Mouse (Mus musculus): ENCODE results near the gene Olfr1454.

Gene Olfr1454

DNA sequence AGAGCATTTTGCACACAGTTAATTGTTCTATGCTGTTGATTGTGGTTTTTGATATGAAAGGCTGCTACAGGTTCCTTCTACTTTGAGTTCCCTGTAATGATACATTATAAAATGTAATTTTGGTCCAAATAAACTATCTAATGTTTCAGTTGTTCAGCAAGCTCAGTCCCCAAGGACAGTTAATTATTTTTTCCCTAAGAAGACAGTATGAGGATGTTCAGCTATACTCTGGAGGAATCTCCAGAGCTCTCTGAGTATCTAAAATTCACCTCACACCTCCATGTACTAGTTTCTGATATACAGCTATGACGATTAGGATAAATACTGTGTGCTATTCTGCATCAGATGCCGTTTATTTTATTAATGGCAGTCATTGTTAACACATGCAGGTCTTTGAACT, at the start of gene Olfr1454:
Olfr1454 (plus strand) TSS at position 301 of the 400 bp plus-strand sequence.
- no peak for DNase-seq (ENCODE audit: low spot score in 2 of 2)

DNA sequence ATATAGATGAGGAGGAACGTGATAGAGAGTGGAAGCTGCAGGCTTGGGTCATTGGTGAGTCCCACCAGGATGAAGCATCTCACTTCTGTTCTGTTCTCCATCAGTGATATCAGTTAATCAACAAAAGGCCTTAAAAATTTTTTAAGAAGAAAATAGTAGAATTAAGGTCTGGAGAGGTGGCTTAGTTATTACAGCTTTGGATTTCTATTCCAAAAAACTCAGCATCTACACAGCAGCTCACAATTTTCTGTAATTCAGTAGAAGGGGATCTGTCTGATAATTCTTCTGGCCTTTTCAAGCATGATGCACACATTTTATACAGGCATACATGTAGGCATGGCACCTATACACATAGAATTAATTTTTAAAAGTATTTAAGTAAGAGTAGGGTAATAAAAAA, 32.2 kb upstream of the Olfr1454 start, which contains the start of gene Olfr1453:
Olfr1453 (minus strand) TSS at position 101 of the 400 bp plus-strand sequence.
- no peak for DNase-seq (ENCODE audit: low spot score in 2 of 2)

DNA sequence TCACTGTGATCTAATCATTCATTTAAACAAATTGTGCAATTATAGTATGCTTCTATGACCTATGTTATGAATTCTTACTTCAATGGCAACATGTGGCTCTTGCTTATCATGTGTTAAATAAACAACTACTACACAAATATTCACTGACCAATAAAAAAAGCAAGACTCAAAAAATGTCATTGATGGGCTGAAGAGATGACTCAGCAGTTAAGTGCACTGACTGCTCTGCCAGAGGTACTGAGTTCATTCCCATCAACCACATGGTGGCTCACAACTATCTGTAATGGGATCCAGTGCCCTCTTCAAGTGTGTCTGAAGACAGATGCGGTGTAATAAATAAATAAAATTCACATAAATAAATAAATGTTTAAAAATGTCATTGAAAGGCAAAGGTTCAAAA, 33.5 kb downstream of the Olfr1454 start:
- no peak for DNase-seq (ENCODE audit: low spot score in 2 of 2)

DNA sequence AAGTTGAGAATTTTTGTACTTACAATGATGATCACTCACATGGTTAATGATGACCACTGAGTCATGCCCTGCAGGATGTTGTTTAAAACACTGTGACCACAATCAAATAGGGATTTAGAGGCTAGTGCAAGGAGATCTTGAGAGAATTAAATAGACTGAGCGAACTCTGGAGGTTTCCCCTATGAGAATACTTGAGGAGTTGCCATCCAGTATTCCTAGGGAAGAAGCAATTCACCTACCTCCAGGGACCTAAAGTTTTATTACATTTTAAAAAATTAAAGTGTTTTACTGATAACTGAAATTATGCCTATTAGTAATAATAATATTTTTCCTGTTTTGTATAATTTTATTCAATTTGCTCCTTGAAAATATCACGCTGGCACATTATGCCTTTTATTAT, 37.4 kb downstream of the Olfr1454 start, which contains the start of gene Olfr1457:
Olfr1457 (minus strand) TSS at position 101 of the 400 bp plus-strand sequence.
- DNase-seq (ENCODE audit: low spot score in 2 of 2): no peak

DNA sequence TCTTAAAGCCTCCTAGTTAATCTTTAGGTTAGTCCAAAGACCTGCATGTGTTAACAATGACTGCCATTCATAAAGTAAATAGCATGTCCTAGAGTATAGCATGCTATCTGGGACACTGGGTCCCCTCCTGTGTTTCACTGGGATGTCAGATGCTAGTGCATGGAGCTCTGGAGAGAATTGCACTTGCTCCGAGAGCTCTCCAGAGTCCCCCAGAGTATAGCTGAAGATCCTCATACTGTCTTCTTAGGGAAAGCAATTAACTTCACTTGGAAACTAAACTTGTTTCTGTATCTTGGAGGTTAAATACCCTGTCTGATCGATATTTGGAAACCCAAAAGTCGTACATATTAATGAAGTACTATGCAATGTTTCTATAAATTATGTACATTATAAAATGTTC, 46.3 kb downstream of the Olfr1454 start, which contains the start of gene Olfr1458:
Olfr1458 (minus strand) TSS at position 101 of the 400 bp plus-strand sequence.
- no peak for DNase-seq (ENCODE audit: low spot score in 2 of 2)

All from frontal cortex, postnatal 25 days (tissue).